Mouse (Mus musculus): ENCODE data around the gene Kcnk2. TPM values are rescaled to one million over a fixed set of nuclear protein-coding genes. Genes with fewer than 3 reads are reported as not detected.
"Not testable (repeated sequence)": the region's sequence is repeated elsewhere in the genome, so short reads cannot be mapped to it uniquely, and the experiment has no call there.

The Kcnk2 gene
- total and polyA plus RNA-seq, 3 experiments = 1.5 to 2.0 (median 1.9) TPM

DNA sequence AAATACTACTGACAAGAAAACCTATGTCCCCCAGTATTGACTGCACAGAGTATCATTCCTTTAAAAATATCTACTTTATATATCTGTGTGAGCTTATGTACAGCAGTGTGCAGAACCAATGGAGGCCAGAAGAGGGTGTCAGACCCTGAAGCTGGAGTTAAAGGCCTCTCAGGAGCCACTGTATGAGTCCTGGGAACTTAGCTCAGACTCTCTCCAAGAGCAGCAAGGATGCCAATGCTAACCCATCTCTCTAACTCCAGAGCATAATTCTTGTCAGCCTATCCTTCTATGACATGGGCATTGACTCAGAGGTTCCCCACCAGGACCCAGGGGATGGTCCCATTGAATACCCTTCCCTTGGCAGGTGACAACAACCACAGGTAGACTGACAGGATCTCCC is 148.4 kb downstream of the Kcnk2 start:
- no peak for TF ChIP-seq EP300 (IDR thresholded peaks at IDR 0.05; ENCODE audit: insufficient read depth, low read depth, low read length)
- DNase-seq = no peak
- no peaks in the 10 kb centered on the region for H3K79me2 ChIP-seq (replicated peaks; ENCODE audit: control insufficient read depth, insufficient read depth, low read length)

DNA sequence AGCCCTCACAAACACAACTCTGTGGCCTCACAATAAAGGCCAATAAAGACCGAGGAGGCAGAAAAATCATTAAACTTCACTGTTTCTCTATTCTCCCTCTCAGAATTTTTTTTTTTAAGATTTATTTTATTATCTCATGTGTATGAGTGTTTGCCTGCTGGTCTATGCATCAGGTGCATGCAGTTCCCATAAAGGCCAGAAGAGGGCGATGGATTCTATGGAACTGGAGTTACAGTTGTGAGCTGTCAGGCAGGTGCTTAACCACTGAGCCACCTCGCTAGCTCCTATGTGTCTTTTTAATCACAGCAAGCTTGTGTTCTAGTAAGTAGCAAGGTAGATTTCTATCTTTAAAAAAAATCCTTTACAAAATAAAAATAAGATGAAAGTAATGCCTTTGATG is 148.9 kb downstream of the Kcnk2 start:
- DNase-seq = no peak
- no peak overlapping the region for H3K27ac ChIP-seq
- H3K4me3 ChIP-seq = no peak overlapping the region
- H3K79me2 ChIP-seq (replicated peaks; ENCODE audit: control insufficient read depth, insufficient read depth, low read length) = no peaks in the 10 kb centered on the region
- intact Hi-C loops (cut with DNase I) = no loop called here
- peak; percentile 50 for TF ChIP-seq CTCF (IDR thresholded peaks at IDR 0.05)
- no peak for TF ChIP-seq EP300 (IDR thresholded peaks at IDR 0.05; ENCODE audit: insufficient read depth, low read depth, low read length)
- H3K9ac ChIP-seq (ENCODE audit: low read depth, low read length) = no peak overlapping the region
- 70% methylated on average over 3 of the region's 3 CpGs for WGBS
- H3K4me1 ChIP-seq (ENCODE audit: control insufficient read depth, insufficient read depth, low read length) = no peaks in the 10 kb centered on the region
- H3K36me3 ChIP-seq (ENCODE audit: control insufficient read depth, insufficient read depth, low read length) = no peaks in the 10 kb centered on the region
- no peaks in the 10 kb centered on the region for H3K27me3 ChIP-seq (ENCODE audit: control insufficient read depth, insufficient read depth, low read length)

More for the DNA sequence above, 148.4 kb downstream of the Kcnk2 start:
- Histone ChIP-seq H3K9ac (ENCODE audit: low read depth, low read length) (no peak overlapping the region), H3K4me3 (no peak overlapping the region), H3K27ac (no peak overlapping the region), H3K36me3 (ENCODE audit: control insufficient read depth, insufficient read depth, low read length) (no peaks in the 10 kb centered on the region), H3K4me1 (ENCODE audit: control insufficient read depth, insufficient read depth, low read length) (no peaks in the 10 kb centered on the region), H3K27me3 (ENCODE audit: control insufficient read depth, insufficient read depth, low read length) (no peaks in the 10 kb centered on the region)
- intact Hi-C loops (cut with DNase I) = no loop called here

DNA sequence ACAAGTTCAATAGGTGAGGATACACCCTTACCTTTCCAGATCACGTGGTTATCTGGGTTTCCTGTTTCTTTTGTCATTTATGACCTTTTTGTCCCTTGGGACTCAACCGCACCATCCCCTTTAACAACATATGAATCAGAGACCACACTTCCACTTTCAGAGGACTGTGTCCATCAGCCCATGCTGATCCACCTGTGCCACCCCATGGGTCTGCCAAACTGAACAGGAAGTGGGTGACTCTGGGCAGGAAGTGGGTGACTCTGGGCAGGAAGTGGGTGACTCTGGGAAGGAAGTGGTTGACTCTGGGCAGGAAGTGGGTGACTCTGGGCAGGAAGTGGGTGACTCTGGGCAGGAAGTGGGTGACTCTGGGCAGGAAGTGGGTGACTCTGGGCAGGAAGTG is 158.9 kb downstream of the Kcnk2 start:
- not testable (repeated sequence) for H3K27me3 ChIP-seq (ENCODE audit: control insufficient read depth, insufficient read depth, low read length)

DNA sequence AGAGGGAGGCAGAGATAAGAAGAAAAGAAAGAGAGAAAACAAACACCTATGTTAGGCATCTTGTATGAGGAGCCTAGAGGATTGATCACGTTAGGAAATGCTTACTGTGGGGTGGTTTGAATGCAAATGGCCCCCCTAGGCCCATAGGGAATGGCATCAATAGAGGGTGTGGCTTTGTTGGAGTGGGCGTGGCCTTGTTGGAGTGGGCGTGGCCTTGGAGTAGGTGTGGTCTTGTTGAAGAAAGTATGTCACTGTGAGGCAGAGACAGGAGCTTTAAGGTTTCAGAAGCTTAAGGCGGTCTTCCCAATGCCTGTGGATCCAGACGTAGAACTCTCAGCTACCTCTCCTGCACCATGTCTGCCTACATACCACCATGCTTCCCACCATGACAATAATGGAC is 166.8 kb downstream of the Kcnk2 start:
- intact Hi-C loops (cut with DNase I) = loop anchor here (10.0 kb wide), 1 partner anchor 120 kb away; no protein-coding TSS in a partner anchor
- H3K4me3 ChIP-seq = no peak overlapping the region
- H3K4me1 ChIP-seq (ENCODE audit: control insufficient read depth, insufficient read depth, low read length) = peaks cover 1% of the 10 kb centered on the region; the same call in 1 of the 2 replicates
- TF ChIP-seq EP300 (IDR thresholded peaks at IDR 0.05; ENCODE audit: insufficient read depth, low read depth, low read length) (no peak), POLR2A (IDR thresholded peaks at IDR 0.05; ENCODE audit: insufficient read depth, low read depth, low read length) (no peak), CTCF (IDR thresholded peaks at IDR 0.05) (no peak)
- no peaks in the 10 kb centered on the region for H3K79me2 ChIP-seq (replicated peaks; ENCODE audit: control insufficient read depth, insufficient read depth, low read length)
- no peaks in the 10 kb centered on the region for H3K27me3 ChIP-seq (ENCODE audit: control insufficient read depth, insufficient read depth, low read length)
- DNase-seq = no peak
- H3K9ac ChIP-seq (ENCODE audit: low read depth, low read length) = no peak overlapping the region
- H3K27ac ChIP-seq = no peak overlapping the region
- H3K36me3 ChIP-seq (ENCODE audit: control insufficient read depth, insufficient read depth, low read length) = no peaks in the 10 kb centered on the region
- 64% methylated on average over 5 of the region's 5 CpGs for WGBS

More for the DNA sequence above, 158.9 kb downstream of the Kcnk2 start:
- H3K27ac ChIP-seq; H3K36me3 ChIP-seq (ENCODE audit: control insufficient read depth, insufficient read depth, low read length); H3K4me1 ChIP-seq (ENCODE audit: control insufficient read depth, insufficient read depth, low read length); H3K79me2 ChIP-seq (replicated peaks; ENCODE audit: control insufficient read depth, insufficient read depth, low read length); intact Hi-C loops (cut with DNase I); H3K4me3 ChIP-seq; DNase-seq; H3K9ac ChIP-seq (ENCODE audit: low read depth, low read length): not testable (repeated sequence)
- 81% methylated on average over 2 of the region's 2 CpGs for WGBS

DNA sequence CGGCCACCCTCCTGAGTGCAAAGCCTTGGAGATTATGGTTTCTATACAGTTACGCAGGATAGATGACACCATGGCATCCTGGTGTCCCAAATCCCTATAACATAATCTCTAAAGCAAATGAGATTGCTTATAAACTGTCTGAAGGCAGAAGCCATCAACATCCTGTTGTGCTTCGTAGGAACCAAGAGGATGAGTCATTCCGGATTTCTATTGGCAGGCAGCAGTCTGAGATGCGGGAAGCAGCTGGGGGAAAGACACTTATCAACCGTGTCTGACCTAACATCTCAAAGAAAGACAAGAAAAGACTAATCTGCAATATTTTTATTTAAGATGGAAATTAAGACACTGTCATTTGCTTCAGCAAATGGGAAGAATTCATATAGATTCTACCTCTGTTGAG is 169.2 kb downstream of the Kcnk2 start:
- TF ChIP-seq EP300 (IDR thresholded peaks at IDR 0.05; ENCODE audit: insufficient read depth, low read depth, low read length) = 0 out of 2 replicates have a peak, but pooled peaks have one; percentile 34
- TF ChIP-seq POLR2A (IDR thresholded peaks at IDR 0.05; ENCODE audit: insufficient read depth, low read depth, low read length) = no peak
- no peak for TF ChIP-seq CTCF (IDR thresholded peaks at IDR 0.05)
- H3K27me3 ChIP-seq (ENCODE audit: control insufficient read depth, insufficient read depth, low read length) = no peaks in the 10 kb centered on the region
- no peak for DNase-seq
- no peak overlapping the region for H3K4me3 ChIP-seq
- intact Hi-C loops (cut with DNase I) = loop anchor here (5.0 to 10.0 kb wide), 2 partner anchors 118 to 206 kb away; no protein-coding TSS in a partner anchor
- peaks cover 1% of the 10 kb centered on the region; the same call in 1 of the 2 replicates for H3K4me1 ChIP-seq (ENCODE audit: control insufficient read depth, insufficient read depth, low read length)
- H3K27ac ChIP-seq = no peak overlapping the region
- H3K36me3 ChIP-seq (ENCODE audit: control insufficient read depth, insufficient read depth, low read length) = no peaks in the 10 kb centered on the region
- H3K9ac ChIP-seq (ENCODE audit: low read depth, low read length) = no peak overlapping the region
- H3K79me2 ChIP-seq (replicated peaks; ENCODE audit: control insufficient read depth, insufficient read depth, low read length) = no peaks in the 10 kb centered on the region
- WGBS = 36% methylated on average over 6 of the region's 6 CpGs

DNA sequence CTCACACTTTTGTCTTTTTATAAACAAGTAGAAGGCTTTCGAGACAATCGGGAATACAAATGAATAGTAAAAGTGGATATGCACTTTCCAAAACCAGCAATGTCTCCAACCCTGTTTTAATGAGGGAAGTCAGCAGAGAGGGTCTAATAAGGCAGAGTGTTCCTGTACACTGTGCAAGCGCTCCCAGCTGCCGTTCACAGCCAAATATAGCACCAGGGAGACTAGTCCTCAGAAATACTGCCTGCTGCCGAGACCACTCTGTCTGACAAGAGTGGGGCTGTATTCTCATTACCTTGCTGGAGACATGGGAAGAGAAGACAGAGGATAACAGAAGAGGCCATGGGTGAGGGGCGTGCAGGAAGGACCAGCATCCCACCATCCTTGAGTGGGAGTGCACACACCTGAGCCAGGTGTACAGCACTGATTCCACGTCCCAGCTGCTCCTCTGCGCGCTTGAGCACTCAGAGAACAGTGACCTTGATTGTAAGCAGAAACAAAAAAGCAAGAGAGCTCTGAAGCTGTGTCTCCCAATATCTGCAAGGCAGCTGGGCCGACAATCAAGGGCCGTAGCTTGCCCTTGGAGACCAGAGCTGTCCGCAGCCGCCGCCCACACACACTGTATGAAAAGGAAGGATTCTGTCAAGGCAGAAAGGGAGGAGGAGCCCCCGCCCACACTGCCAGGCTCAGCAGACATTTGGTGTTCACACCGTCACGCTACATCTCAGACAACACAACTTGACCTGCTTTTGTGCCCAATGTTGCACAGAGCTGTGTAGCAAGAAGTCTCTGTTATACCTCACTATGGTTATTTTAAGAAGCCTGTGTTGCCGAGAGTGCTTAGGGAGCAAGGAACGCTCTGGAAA is 173.6 kb downstream of the Kcnk2 start:
- Histone ChIP-seq H3K9ac (ENCODE audit: low read depth, low read length) (no peak overlapping the region), H3K4me1 (ENCODE audit: control insufficient read depth, insufficient read depth, low read length) (peaks cover under 1% of the 10 kb centered on the region; the same call in 1 of the 2 replicates), H3K27me3 (ENCODE audit: control insufficient read depth, insufficient read depth, low read length) (no peaks in the 10 kb centered on the region), H3K27ac (no peak overlapping the region), H3K4me3 (no peak overlapping the region), H3K79me2 (replicated peaks; ENCODE audit: control insufficient read depth, insufficient read depth, low read length) (no peaks in the 10 kb centered on the region), H3K36me3 (ENCODE audit: control insufficient read depth, insufficient read depth, low read length) (no peaks in the 10 kb centered on the region)
- TF ChIP-seq CTCF (IDR thresholded peaks at IDR 0.05) (no peak), POLR2A (IDR thresholded peaks at IDR 0.05; ENCODE audit: insufficient read depth, low read depth, low read length) (no peak), EP300 (IDR thresholded peaks at IDR 0.05; ENCODE audit: insufficient read depth, low read depth, low read length) (no peak)
- WGBS = 54% methylated on average over 19 of the region's 19 CpGs
- intact Hi-C loops (cut with DNase I) = no loop called here
- DNase-seq = peak in 1 of 2 experiments; percentile 14
